Mouse (Mus musculus): ENCODE results near the gene Abhd6. TPM values are rescaled to one million over a fixed set of nuclear protein-coding genes. Genes with fewer than 3 reads are reported as not detected.
"Not testable (repeated sequence)": the region's sequence is repeated elsewhere in the genome, so short reads cannot be mapped to it uniquely, and the experiment has no call there.

The Abhd6 gene
- total RNA-seq, 2 experiments from 2014 or later: 77.1 to 78.0 TPM

- H3K4me3 ChIP-seq: peak overlapping the region; percentile 86
- peak overlapping the region; percentile 95 for H3K27ac ChIP-seq
- no peak for TF ChIP-seq CTCF (conservative IDR thresholded peaks at IDR 0.05)
- peak; percentile 30 to 48 for DNase-seq (ENCODE audit: low spot score in 2 of 2)
Measured at GRCm38 (mm10) chr14:8003093-8003670, 480 bp downstream of the Abhd6 start.

- peak overlapping the region; percentile 86 for H3K4me3 ChIP-seq
- no peak for TF ChIP-seq CTCF (conservative IDR thresholded peaks at IDR 0.05)
- H3K27ac ChIP-seq: peak overlapping the region; percentile 95
- DNase-seq (ENCODE audit: low spot score in 2 of 2): no peak
Measured at GRCm38 (mm10) chr14:8003727-8004670, 1.3 kb downstream of the Abhd6 start.

- H3K27ac ChIP-seq; DNase-seq (ENCODE audit: low spot score in 2 of 2); H3K4me3 ChIP-seq: not testable (repeated sequence)
Measured at GRCm38 (mm10) chr14:8006061-8006460, 3.4 kb downstream of the Abhd6 start.

- no peak for DNase-seq (ENCODE audit: low spot score in 2 of 2)
- no peak for TF ChIP-seq CTCF (conservative IDR thresholded peaks at IDR 0.05)
- Histone ChIP-seq H3K27ac (no peak overlapping the region), H3K4me3 (no peak overlapping the region)
Measured at GRCm38 (mm10) chr14:8007084-8007483, 4.4 kb downstream of the Abhd6 start.

- H3K4me3 ChIP-seq: no peak overlapping the region
- no peak overlapping the region for H3K27ac ChIP-seq
- no peak for DNase-seq (ENCODE audit: low spot score in 2 of 2)
- TF ChIP-seq CTCF (conservative IDR thresholded peaks at IDR 0.05): peak; percentile 25; the same call in 1 of the 2 replicates
Measured at GRCm38 (mm10) chr14:8007486-8007885, 4.8 kb downstream of the Abhd6 start.

- H3K4me3 ChIP-seq: no peak overlapping the region
- H3K27ac ChIP-seq: no peak overlapping the region
- no peak for TF ChIP-seq CTCF (conservative IDR thresholded peaks at IDR 0.05)
- DNase-seq (ENCODE audit: low spot score in 2 of 2): no peak
Measured at GRCm38 (mm10) chr14:8007923-8008322, 5.2 kb downstream of the Abhd6 start.

- no peak for TF ChIP-seq CTCF (conservative IDR thresholded peaks at IDR 0.05)
- Histone ChIP-seq H3K4me3 (no peak overlapping the region), H3K27ac (no peak overlapping the region)
- no peak for DNase-seq (ENCODE audit: low spot score in 2 of 2)
Measured at GRCm38 (mm10) chr14:8011297-8011696, 8.6 kb downstream of the Abhd6 start.

- H3K27ac ChIP-seq: no peak overlapping the region
- no peak for DNase-seq (ENCODE audit: low spot score in 2 of 2)
- H3K4me3 ChIP-seq: no peak overlapping the region
- no peak for TF ChIP-seq CTCF (conservative IDR thresholded peaks at IDR 0.05)
Measured at GRCm38 (mm10) chr14:8011938-8012337, 9.2 kb downstream of the Abhd6 start.

GRCm38 (mm10) chr14:8015756-8016155, 13.1 kb downstream of the Abhd6 start:
- Histone ChIP-seq H3K27ac (peak overlapping the region; percentile 8; the same call in 1 of the 2 replicates), H3K4me3 (no peak overlapping the region)
- TF ChIP-seq CTCF (conservative IDR thresholded peaks at IDR 0.05): no peak
- DNase-seq (ENCODE audit: low spot score in 2 of 2): no peak

- DNase-seq (ENCODE audit: low spot score in 2 of 2): no peak
- Histone ChIP-seq H3K27ac (peak overlapping the region; percentile 8; the same call in 1 of the 2 replicates), H3K4me3 (no peak overlapping the region)
- TF ChIP-seq CTCF (conservative IDR thresholded peaks at IDR 0.05): no peak
Measured at GRCm38 (mm10) chr14:8016276-8016675, 13.6 kb downstream of the Abhd6 start.

GRCm38 (mm10) chr14:8016951-8017350, 14.2 kb downstream of the Abhd6 start:
- TF ChIP-seq CTCF (conservative IDR thresholded peaks at IDR 0.05): no peak
- no peak for DNase-seq (ENCODE audit: low spot score in 2 of 2)
- H3K4me3 ChIP-seq: no peak overlapping the region
- peak overlapping the region; percentile 8 for H3K27ac ChIP-seq

- H3K27ac ChIP-seq: no peak overlapping the region
- H3K4me3 ChIP-seq: no peak overlapping the region
- TF ChIP-seq CTCF (conservative IDR thresholded peaks at IDR 0.05): no peak
- DNase-seq (ENCODE audit: low spot score in 2 of 2): no peak
Measured at GRCm38 (mm10) chr14:8020011-8020410, 17.3 kb downstream of the Abhd6 start.

GRCm38 (mm10) chr14:8020546-8020945, 17.8 kb downstream of the Abhd6 start:
- TF ChIP-seq CTCF (conservative IDR thresholded peaks at IDR 0.05): no peak
- peak overlapping the region; percentile 32; the same call in 1 of the 2 replicates for H3K27ac ChIP-seq

More at GRCm38 (mm10) chr14:8020546-8020945, 17.8 kb downstream of the Abhd6 start:
- H3K4me3 ChIP-seq: no peak overlapping the region
- DNase-seq (ENCODE audit: low spot score in 2 of 2): no peak
